Mouse (Mus musculus): ENCODE results near the gene Mfsd4b1.
A peak's percentile ranks its signal among the peaks of the same experiment; 100 is the strongest.

Gene Mfsd4b1

DNA sequence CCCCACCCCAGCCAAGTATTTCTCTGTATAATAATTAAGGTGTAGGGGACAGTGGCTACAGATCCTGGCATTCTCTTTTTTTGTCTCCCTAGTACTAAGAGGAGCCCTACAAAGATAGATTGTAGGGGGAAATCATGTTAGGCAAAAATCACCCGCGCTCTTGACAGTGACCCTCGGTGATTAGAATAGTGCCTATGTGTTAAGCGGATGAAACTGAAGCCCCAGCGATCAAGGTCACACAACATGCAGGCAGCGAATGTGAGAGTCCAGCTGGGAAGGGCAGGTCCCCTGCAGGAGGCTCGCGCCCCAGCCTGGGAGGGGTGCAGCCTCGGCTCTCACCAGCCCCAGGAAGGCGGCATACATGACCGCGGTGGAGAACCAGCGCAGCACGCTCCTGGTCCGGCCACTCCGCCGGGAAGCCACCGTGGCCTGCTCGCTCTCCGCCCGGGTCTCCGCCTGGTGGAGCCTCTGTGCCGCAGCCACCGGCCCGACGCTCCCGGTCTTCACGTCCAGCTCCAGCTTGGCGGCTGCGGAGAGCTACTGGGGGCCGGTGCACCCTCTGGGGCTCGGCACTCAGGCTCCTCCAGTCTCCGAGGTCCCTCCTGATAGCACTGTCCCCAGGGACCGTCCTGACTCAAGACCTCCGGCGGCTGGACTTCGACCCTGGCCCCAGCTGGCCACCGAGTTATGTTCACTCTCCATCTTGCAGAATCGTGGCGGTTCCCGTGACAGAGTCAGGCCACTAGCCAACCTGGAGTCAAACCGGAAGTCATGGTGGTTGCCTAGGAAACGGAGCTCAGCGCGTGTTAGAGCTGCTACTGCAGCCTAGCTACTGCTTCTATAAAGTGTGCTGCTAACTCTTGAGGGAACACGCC is at the start of gene Mfsd4b1:
Gene Mfsd4b1, minus strand, starts transcription at position 715 of the 875 bp plus-strand sequence.
- DNase-seq (ENCODE audit: low spot score): peak; percentile 83

DNA sequence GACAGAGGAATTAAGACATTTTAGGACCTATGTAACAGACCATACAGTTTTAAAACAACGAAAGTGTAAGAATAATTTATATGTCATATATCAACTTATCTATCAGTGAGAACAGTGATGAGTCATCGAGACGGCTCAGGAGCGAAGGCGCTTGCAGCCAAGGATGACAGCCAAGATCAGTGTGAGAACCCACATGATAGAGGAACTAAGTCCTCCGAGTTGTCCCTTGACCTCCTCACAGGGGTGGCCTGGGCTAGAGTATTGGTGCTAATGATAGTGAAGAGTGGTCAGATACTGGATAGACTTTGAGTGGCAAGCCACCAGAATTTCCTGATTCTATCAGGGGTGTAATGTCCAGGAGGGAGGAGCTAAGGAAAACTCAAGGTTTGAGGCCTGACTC is 48.5 kb upstream of the Mfsd4b1 start:
- no peak for DNase-seq (ENCODE audit: low spot score)

DNA sequence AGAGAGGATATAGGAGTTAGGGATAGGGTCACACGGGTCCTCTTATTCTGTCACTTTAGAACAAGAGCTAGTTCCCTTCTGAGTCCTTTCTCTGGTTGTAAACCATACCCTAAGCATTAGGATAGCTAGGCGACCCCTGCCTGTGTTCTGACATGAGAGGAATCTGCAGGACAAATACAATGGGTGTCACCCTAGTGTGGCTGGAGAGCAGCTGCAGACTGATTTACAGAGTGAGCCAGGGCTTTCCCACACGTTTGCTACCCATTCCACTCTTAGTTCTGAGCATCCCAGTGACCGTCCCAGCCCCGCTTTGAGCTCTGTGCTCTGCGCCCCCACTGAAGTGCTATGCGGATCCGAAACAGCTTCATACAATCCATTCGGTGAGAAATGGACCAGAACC is 45.6 kb upstream of the Mfsd4b1 start:
- no peak for DNase-seq (ENCODE audit: low spot score)

DNA sequence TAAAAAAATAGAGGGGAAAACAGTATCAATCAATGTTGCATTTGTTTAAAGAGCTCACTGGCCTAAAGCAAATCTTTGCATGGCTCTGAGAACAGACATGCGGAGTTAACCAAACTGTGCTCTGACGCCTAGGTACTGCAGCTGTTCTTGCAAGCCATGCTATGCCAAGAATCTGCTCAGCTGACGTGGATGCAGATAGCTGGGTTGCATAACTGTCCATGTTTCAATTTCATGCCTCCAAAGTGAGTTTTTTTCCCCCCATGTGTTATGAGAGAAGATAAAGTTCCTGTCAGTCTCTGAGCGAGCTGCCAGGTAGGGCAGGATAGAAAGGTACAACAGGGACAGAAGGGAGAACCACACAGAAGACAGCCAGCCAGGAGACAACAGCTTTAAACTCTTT is 44.2 kb upstream of the Mfsd4b1 start:
- peak; percentile 50 for DNase-seq (ENCODE audit: low spot score)

DNA sequence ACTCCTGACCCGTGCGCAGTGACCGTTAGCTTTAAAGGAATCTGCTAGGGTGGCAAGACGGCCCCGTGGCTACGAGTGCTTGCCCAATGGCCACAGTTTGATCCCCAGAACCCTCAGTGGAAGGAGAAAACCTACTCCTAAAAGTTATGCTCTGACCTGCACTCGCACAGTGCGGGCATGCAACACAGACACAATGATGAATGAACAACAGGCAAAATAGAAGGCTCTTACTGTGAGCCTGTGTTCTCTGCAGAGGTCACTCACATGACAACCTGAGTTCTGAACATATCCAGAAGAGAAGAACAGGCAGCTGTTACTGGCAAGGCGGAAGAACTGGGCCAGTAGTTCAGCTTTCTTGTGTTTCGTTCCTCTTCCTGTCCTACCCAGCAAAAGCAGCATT is 43.5 kb upstream of the Mfsd4b1 start:
- DNase-seq (ENCODE audit: low spot score): no peak

DNA sequence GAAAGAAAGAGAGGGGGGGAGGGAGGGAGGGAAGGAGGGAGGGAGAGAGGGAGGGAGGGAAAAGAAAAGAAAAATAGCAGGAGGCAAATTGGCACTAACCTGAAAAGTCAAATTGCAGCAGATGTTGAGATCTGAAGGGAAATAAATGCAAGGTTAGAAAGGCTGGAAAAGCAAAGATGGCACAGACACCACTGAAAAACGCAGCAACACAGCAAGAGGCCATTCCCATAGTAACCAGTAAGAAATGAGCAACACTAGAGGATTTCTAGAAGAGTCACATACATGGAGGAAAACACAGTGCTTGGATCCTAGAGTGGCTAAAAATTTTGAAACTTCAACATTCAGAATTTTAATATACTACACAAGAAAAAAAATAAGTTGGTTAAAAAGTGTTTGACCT is 42.5 kb upstream of the Mfsd4b1 start:
- no peak for DNase-seq (ENCODE audit: low spot score)

DNA sequence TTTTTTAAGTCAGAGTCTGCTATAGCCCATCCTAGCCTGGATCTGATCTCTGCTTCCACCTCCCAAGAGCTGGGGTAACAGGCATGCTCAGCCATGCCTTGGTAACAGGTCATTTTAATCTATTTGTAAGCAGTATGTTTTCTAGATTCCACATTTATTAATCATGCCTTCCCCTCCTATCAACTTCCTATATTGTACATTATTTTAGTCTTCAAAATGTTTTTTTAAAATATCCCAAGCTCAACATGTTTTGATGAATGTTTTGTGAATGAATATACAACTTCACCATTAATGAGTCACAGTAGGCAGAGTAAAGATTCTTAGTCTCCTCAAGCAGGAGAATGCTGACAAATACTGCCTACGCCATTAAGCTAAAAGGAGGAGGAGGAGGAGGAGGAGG is 42.0 kb upstream of the Mfsd4b1 start:
- DNase-seq (ENCODE audit: low spot score): no peak

DNA sequence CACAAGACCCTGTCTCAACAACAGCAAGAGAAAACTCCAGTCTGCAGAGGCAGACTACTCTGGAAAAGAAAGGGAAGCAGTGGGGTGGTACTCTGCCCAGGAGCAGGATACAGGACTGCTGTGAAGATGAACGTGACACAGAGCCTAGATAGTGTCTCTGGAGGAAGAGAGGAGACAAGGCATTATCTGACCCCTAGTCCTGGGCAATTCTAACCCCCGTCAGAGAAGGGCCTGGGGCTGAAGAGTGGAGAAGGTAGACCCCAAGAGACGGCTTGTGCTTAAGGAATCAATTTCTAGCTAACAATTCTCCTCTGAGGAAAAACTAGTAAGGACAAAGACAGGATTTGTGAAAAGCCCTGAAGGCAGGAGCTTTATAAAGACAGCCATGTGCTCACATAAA is 40.3 kb upstream of the Mfsd4b1 start:
- DNase-seq (ENCODE audit: low spot score): no peak

DNA sequence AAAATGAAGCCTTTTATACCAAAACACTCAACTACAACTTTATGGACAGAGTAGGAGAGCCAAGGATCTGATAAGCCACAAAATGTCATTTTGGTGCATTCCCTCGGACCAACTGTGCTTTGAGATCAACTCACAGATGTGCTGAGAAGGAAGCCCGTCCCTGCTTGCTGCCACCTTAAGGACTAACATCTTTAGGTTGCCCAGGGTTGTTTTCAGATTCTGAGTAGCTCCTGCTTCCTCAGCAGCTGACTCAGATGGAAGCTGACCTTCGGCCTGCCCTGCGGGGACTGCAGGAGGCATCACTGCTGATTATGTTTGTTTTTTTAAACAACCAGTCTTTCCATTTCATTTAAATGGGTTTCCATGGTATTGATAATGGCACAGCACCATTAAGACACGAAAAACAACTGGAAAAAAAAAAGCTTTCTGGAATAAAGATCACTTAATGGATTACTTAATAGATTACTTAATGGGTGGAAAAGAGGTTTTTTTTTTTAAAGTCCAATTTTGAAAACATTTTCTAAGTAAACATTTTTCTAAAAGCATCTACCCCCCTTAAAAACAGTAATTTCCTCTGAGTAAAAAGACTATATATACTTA is 38.3 kb upstream of the Mfsd4b1 start:
- no peak for DNase-seq (ENCODE audit: low spot score)

DNA sequence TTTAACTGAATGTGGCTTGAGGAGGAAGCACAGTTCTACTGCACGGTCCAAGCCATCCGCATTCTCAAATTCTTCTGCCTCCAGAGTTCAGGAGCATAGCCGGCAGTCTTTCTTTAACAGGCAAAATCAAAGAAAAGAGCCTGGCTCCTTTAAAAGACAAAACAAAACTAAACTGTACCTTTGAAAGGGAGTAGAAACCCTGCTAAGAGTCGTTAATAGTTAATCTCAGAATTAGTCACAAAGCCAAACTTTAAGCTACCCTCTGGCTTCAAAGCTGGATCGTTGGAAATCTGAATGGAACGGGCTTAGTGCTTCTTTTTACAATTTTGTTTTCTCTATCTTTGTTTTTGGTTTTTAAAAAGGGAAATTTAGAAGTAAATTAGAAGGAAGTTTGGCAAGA is 37.7 kb upstream of the Mfsd4b1 start:
- DNase-seq (ENCODE audit: low spot score): no peak

DNA sequence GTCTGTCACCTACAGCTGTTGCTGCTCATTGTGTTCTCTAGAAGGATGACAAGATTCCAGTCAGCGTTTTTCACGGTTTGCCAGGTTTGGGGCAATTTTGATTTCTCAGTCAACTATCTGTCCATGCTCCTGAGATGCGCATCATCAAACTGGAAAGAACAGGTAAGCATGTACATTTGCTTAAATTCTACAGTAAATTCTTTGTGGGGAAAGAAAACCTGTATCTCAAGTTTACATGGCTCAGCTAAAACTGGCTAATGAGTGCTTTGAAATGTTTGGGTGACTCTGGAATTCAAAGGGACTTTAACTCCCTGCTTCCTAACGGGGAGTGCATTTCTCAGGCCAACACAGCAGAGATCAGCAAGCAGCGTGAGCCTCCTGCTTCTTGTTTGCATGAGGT is 36.9 kb upstream of the Mfsd4b1 start:
- DNase-seq (ENCODE audit: low spot score): no peak

DNA sequence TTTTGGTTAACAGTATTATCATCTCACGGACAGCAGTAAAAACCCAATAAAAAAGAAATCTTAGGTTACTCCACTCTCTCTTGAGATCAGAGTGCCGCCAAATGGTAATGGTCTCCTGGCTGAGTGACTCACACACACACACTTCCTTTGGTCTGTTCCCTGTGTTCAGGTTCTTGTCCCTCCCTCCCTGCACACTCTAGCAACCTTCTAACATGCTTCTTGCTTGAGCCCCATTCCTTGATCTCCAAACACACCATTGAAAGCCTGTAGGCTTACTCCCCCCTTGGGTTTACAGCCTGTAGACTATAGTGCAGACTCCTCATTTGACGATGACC is 33.7 kb upstream of the Mfsd4b1 start:
- no peak for DNase-seq (ENCODE audit: low spot score)

DNA sequence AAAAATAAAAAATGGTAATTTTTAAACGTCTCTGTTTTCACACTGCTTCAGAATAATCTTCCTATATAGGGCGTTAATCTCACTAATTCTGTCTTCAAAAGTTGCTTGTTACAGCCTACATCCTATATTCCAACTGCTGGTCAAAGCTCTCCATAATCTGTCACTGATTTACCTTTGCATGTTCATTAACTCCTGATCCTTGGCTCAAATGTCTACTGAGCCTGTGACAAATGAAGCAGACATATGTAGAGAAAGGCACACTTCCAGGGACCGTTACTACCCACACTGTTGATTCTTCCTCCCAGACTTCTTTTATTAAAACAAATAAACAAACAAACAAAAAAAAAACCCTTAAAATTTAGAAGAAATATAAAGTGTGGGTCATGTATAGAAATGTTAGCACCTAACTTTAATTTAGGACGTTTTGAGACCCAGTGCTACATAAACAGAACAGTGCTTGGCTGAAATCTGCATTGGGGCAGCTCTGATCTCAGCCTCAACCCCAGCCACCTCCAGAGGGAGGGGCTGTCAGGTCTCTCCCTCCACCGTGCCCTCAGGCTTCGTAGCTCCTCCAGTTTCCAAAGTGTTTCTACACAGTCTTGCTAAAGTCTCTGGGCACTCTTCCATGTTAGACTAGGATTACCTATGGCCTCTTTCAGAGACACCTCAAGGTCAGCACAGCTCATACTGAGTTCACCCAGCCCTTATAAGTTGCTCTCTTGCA is 33.2 kb upstream of the Mfsd4b1 start:
- no peak for DNase-seq (ENCODE audit: low spot score)

DNA sequence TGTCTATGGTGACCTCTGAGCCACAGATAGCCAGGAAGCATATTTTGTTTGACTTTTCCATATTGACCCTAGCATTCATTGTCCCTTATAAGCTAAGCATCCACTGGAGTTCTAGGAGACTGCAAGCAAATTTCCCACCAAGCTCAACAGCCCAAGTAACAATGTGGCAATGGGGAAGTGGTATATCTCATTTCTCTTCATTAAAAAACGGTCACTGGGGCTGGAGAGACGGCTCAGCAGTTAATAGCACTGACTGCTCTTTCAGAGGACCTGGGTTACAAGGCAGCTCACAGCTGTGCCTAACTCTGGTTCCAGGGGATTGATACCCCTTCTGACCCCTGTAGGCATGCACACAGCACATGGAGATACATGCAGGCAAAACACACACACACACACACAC is 32.5 kb upstream of the Mfsd4b1 start:
- no peak for DNase-seq (ENCODE audit: low spot score)

DNA sequence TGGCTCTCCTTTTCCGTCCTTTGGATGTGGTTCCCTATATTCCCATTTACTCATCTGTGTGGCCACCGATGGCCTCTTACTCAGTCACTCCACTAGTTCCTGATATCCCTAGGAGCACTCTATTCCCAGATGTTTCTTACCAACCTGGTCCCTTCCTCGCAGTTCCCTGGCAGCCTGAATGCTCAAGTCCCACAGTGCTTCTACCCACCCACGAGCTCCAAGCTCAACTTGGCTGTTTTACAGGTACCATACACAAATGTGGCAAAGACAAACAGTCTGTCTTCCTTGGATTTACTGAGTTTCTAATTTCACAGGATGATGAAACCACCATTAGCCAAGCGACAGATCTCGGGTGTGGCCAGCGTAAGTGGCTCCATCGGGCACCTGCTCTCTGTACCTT is 29.4 kb upstream of the Mfsd4b1 start:
- no peak for DNase-seq (ENCODE audit: low spot score)

DNA sequence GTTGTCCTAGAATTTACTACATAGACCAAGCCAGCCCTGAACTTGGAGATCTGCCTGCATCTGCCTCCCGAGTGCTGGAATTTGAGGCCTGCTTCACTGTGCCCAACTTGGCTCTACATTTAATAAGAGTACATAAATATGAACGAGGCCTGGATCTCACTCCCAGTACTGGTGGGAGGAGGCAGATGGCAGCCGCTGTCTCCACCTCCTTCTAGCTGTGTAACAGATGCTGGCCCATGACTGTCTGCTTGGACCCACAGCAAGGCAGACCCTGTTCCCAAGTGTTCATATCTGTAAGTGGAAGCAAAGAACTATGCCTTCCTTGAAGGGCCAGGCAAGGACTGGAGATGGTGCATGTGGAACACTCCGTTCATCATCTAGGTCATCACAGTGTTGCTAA is 28.8 kb upstream of the Mfsd4b1 start:
- no peak for DNase-seq (ENCODE audit: low spot score)

DNA sequence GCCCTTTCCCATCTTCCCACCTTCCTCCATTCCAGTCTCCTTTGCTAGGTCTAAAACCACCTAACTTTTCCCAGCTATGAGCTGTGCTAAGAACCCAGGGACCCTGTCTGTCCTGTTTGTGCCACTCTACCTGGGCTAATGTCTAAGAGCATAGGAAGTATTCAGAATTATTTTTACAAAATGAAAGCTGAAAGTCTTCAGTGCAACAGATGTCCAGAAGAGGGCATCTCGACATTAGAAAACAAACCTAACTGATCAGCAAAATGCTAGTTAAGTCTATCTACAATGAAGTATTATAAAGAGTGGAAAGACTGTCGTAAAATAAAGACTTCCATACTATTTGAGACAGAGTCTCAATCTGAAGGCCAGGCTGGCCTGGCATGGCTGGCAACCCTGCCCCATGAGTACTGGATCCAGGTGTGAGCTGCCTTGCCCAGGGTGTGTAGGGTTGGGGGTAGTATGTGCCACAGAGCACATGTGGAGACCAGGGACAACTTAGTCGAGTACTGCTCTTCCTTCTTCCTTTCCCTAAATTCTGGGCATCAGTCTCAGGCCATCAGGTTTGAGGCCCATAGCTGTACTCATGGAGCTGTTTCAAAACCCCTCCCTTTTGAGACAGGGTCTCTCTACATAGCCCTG is 28.3 kb upstream of the Mfsd4b1 start:
- DNase-seq (ENCODE audit: low spot score): peak; percentile 53

DNA sequence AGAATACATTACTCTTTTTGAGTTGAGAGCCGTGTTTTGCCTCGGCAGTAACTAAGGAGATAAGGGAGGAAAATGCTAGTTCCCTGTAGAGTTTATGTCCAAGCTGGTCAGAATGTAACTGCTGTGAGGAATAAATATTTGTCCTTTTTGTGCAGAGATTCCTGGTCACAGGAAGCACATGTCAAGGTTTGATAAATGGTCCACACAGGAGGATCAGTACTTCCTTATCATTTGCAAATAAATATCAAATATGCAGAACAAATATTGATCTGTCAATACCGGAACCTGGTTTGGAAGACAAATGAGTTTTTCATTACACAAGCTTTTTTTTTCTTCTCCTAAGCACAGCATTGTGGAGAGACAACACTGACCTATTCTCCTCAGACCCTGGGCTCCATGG is 26.9 kb upstream of the Mfsd4b1 start:
- DNase-seq (ENCODE audit: low spot score): no peak

DNA sequence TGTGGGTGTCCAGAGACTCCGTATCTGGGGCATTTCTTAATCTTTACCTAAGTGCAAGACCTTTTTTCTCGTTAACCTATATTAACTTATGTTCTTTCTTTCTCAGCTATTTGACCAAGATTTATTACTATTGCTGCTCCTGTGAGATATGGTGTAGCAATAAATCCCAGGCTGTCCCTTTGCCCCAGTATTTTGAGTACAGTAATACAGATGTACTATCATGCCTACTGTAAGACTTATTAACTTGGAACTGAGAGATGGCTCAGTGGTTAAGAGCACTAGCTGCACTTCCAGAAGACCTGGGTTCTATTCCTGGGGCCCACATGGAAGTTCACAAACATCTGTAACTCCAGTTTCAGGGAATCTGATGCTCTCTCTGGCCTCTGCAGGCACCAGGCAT is 25.7 kb upstream of the Mfsd4b1 start:
- no peak for DNase-seq (ENCODE audit: low spot score)

DNA sequence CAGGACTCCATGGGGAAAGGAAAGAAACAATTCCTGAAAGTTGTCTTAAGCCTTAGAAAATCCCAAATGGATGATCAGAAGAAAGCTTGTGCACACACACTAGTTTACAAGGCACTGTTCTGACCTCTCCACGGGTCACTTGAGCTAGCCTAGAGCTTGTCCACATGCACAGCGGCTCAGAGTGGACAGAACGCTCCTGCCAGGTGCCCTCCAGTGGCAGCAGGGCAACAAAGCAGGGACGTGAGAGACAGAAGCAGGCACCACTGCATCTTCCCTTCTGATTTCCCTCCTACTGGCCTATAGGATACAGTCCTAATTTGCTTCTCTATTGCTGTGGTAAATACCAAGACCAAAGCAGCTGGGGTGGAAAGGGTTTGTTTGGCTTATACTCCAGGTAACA is 16.3 kb upstream of the Mfsd4b1 start:
- DNase-seq (ENCODE audit: low spot score): no peak

DNA sequence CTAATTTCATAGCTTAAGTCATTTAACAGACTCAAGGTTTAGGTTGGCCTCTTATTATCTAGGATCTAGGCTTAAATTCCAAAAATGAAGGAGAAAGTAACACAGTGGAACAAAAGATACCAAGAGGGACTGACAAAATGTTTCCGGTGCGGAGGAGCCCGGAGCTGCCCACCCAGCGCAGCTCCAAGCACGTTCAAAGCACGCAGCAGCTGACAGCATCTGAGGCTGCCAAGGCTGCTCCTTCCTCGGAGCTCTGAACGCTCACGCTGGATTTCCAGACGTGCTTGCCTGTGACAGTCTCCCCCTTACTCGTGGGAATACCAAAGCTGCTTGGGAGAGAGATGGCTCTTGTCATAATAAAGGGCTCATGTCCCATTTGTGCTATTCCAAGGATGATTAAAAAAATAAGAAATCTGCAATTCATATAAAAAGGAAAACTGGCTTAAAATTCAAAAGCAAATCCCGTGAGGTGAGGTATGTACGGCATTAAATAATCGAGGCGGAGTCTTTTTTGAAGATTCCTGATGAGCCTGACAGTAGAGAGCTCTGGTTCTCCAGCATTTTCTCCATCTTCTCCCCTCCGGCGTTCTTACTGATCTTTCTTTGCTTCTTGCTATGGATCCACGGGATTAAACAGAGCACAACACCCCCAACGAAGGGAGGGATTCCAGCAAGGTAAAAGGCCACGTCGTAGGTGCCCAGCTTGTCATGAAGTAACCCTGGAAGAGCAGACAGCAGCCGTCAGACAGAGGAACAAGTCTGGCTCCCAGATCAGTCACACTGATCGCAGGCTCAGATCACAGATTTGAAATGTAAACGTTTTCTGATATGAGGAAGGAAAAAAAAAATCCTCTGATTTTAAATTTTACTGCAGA is 11.9 kb upstream of the Mfsd4b1 start:
- DNase-seq (ENCODE audit: low spot score): no peak

DNA sequence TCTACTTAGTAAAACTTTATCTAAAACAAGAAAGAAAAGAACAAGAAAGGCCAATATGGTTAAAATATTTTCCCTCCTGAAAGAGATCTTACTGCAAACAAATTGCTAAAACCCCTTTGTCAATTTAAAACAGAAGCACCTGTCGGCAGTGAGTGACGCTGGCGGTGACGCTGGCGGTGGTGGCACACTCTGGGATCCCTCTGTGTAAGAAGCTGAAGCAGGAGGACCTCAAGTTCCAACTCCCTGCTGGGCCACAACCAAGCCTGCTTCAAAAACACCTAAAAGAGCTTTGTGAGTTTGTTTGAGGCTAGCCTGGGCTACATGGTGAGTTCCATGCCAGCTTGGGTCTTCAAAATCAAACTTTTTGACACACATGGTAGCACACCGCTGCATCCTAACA is 9.9 kb upstream of the Mfsd4b1 start:
- no peak for DNase-seq (ENCODE audit: low spot score)
